Mouse (Mus musculus): Measurements from ENCODE around the gene Olfr787. TPM values are rescaled to one million over a fixed set of nuclear protein-coding genes. Genes with fewer than 3 reads are reported as not detected.

Olfr787 gene
- not detected in 2 replicates for total RNA-seq (2014; rRNA removed)
- polyA plus RNA-seq (2015; fragmentation: Nextera tagmentation; extraction: Ambion mirVana), result not detected in 2 replicates

DNA sequence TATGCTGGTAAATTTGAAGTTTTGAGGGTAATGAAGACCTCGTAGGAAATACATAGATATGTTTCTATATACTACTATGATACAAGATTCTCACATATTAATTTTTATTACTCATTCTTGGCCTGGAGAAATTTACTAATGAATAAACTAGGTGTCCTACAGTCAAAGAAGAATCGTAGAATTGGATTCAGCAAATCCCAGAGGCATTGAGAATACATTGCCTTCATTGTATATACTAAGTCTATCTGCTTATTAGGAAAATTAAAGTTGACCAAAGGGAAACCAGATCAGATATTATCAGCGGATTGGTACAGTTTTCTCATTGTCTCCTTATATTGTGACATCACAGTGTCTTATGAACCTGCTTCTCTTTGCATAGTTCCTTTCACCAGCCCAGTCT lies at the start of gene Olfr787:
TSS of gene Olfr787 (plus strand) at position 301 of the 400 bp plus-strand sequence.
- no peaks in the 10 kb centered on the region for H3K9me3 ChIP-seq (ENCODE audit: low read length)
- DNase-seq (ENCODE audit: low spot score), result no peak
- no peaks in the 10 kb centered on the region for H3K27me3 ChIP-seq (ENCODE audit: insufficient read depth, low read length)
- no peaks in the 10 kb centered on the region for H3K4me1 ChIP-seq (ENCODE audit: insufficient read depth, low read length)
- no peak within 1 kb of the TSS for H3K27ac ChIP-seq (ENCODE audit: low read depth, low read length)
- H3K36me3 ChIP-seq (ENCODE audit: insufficient read depth, low read length), result no peaks in the 10 kb centered on the region
- no peak for TF ChIP-seq CTCF (IDR thresholded peaks at IDR 0.05)
- WGBS, result 82% methylated on average over 3 of the region's 3 CpGs
- H3K4me3 ChIP-seq (ENCODE audit: low read depth, low read length), result no peak within 1 kb of the TSS
- no peak within 1 kb of the TSS for H3K9ac ChIP-seq (replicated peaks; ENCODE audit: low read length, poor library complexity, severe bottlenecking)
- no peak for ATAC-seq (ENCODE audit: low FRiP score)
- H3K4me2 ChIP-seq (ENCODE audit: low read depth, low read length, poor library complexity, severe bottlenecking), result no peak within 1 kb of the TSS

DNA sequence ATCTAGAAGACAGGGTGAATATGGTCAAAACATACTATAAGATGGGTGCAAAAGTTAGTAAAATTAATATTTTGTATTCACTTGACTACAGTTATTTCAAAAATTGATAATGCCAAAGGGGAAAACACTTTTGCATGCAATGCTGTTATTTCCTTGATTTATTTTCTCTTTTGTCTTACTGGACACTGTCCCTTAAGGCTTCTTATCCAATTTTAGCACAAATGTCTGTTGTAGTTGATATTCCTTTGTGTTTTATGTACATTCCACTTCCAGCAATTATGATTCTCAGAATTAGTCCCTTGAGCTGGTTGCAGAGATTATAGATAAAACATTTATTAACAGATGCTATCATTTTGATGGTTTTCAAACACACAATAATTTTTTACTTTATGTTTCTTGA lies 34.7 kb upstream of the Olfr787 start, which contains the start of gene Olfr786:
TSS of gene Olfr786 (plus strand) at position 301 of the 400 bp plus-strand sequence.
- no peak for DNase-seq (ENCODE audit: low spot score)
- Histone ChIP-seq H3K9me3 (ENCODE audit: low read length) (no peaks in the 10 kb centered on the region), H3K27ac (ENCODE audit: low read depth, low read length) (no peak within 1 kb of the TSS), H3K4me3 (ENCODE audit: low read depth, low read length) (no peak within 1 kb of the TSS), H3K4me2 (ENCODE audit: low read depth, low read length, poor library complexity, severe bottlenecking) (no peak within 1 kb of the TSS), H3K4me1 (ENCODE audit: insufficient read depth, low read length) (no peaks in the 10 kb centered on the region), H3K9ac (replicated peaks; ENCODE audit: low read length, poor library complexity, severe bottlenecking) (no peak within 1 kb of the TSS), H3K36me3 (ENCODE audit: insufficient read depth, low read length) (no peaks in the 10 kb centered on the region), H3K27me3 (ENCODE audit: insufficient read depth, low read length) (no peaks in the 10 kb centered on the region)
- no peak for TF ChIP-seq CTCF (IDR thresholded peaks at IDR 0.05)
- no peak for ATAC-seq (ENCODE audit: low FRiP score)

GRCm38 (mm10) chr10:129470698-129471097 lies 9.0 kb downstream of the Olfr787 start, which contains the start of gene Olfr788:
Gene Olfr788, plus strand, starts transcription at chr10:129470998.
- ATAC-seq (ENCODE audit: low FRiP score) (no peak), DNase-seq (ENCODE audit: low spot score) (no peak)
- no peaks in the 10 kb centered on the region for H3K4me1 ChIP-seq (ENCODE audit: insufficient read depth, low read length)
- no peaks in the 10 kb centered on the region for H3K9me3 ChIP-seq (ENCODE audit: low read length)
- H3K9ac ChIP-seq (replicated peaks; ENCODE audit: low read length, poor library complexity, severe bottlenecking), result no peak within 1 kb of the TSS
- H3K36me3 ChIP-seq (ENCODE audit: insufficient read depth, low read length), result no peaks in the 10 kb centered on the region
- no peaks in the 10 kb centered on the region for H3K27me3 ChIP-seq (ENCODE audit: insufficient read depth, low read length)
- no peak within 1 kb of the TSS for H3K4me2 ChIP-seq (ENCODE audit: low read depth, low read length, poor library complexity, severe bottlenecking)
- TF ChIP-seq CTCF (IDR thresholded peaks at IDR 0.05), result no peak
- no peak within 1 kb of the TSS for H3K4me3 ChIP-seq (ENCODE audit: low read depth, low read length)
- no peak within 1 kb of the TSS for H3K27ac ChIP-seq (ENCODE audit: low read depth, low read length)

GRCm38 (mm10) chr10:129473256-129473655 lies 11.6 kb downstream of the Olfr787 start:
- Histone ChIP-seq H3K27me3 (ENCODE audit: insufficient read depth, low read length) (no peaks in the 10 kb centered on the region), H3K9me3 (ENCODE audit: low read length) (no peaks in the 10 kb centered on the region), H3K36me3 (ENCODE audit: insufficient read depth, low read length) (no peaks in the 10 kb centered on the region), H3K4me2 (ENCODE audit: low read depth, low read length, poor library complexity, severe bottlenecking) (no peak overlapping the region), H3K4me1 (ENCODE audit: insufficient read depth, low read length) (no peaks in the 10 kb centered on the region), H3K27ac (ENCODE audit: low read depth, low read length) (no peak overlapping the region), H3K4me3 (ENCODE audit: low read depth, low read length) (no peak overlapping the region), H3K9ac (replicated peaks; ENCODE audit: low read length, poor library complexity, severe bottlenecking) (no peak overlapping the region)
- no peak for TF ChIP-seq CTCF (IDR thresholded peaks at IDR 0.05)
- ATAC-seq (ENCODE audit: low FRiP score), result no peak
- 32% methylated on average over 2 of the region's 2 CpGs for WGBS
- no peak for DNase-seq (ENCODE audit: low spot score)

DNA sequence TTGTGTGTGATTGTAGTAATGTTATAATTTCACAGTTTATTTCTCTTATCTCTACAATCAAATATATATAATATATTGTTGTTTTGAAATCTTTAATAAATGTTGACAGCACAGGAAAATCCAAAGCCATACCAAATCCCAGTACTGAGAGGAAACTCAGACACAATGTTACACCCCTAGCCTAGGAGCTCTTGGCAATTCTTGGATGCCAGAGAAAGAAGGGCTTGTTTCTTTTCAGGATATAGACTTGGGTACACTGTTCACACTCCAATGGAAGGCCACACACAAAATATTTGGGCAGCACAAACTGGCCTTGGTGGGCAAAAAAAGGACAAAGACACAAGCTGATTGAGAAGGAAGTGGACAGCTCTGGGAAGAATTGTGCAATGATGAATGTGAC lies 12.1 kb downstream of the Olfr787 start:
- Histone ChIP-seq H3K4me1 (ENCODE audit: insufficient read depth, low read length) (no peaks in the 10 kb centered on the region), H3K27me3 (ENCODE audit: insufficient read depth, low read length) (no peaks in the 10 kb centered on the region), H3K4me3 (ENCODE audit: low read depth, low read length) (no peak overlapping the region), H3K9me3 (ENCODE audit: low read length) (no peaks in the 10 kb centered on the region), H3K4me2 (ENCODE audit: low read depth, low read length, poor library complexity, severe bottlenecking) (no peak overlapping the region), H3K27ac (ENCODE audit: low read depth, low read length) (no peak overlapping the region), H3K36me3 (ENCODE audit: insufficient read depth, low read length) (no peaks in the 10 kb centered on the region), H3K9ac (replicated peaks; ENCODE audit: low read length, poor library complexity, severe bottlenecking) (no peak overlapping the region)
- DNase-seq (ENCODE audit: low spot score) (no peak), ATAC-seq (ENCODE audit: low FRiP score) (no peak)
- TF ChIP-seq CTCF (IDR thresholded peaks at IDR 0.05), result no peak

DNA sequence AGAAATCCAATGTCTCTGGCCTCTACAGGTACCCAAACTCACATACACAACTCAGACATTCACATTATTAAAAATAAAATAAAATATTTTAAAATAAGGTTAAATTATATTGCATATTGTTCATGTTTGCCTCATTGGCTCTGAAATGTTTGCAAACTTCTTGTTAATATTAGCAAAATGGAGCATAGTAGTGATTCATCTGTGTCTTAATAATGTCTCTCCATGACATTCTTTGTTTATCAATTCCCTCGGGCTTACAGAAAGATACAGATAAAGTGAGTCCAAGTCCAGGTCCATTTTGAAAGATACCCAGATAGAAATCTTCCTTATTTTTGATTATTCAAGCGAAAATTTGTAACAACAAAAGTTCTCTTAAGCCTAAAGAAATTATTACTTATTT lies 22.8 kb downstream of the Olfr787 start, which contains the start of gene Olfr789:
TSS of gene Olfr789 (plus strand) at position 301 of the 400 bp plus-strand sequence.
- Histone ChIP-seq H3K27ac (ENCODE audit: low read depth, low read length) (no peak within 1 kb of the TSS), H3K36me3 (ENCODE audit: insufficient read depth, low read length) (no peaks in the 10 kb centered on the region), H3K9me3 (ENCODE audit: low read length) (no peaks in the 10 kb centered on the region), H3K4me3 (ENCODE audit: low read depth, low read length) (no peak within 1 kb of the TSS), H3K4me1 (ENCODE audit: insufficient read depth, low read length) (no peaks in the 10 kb centered on the region), H3K4me2 (ENCODE audit: low read depth, low read length, poor library complexity, severe bottlenecking) (no peak within 1 kb of the TSS), H3K27me3 (ENCODE audit: insufficient read depth, low read length) (no peaks in the 10 kb centered on the region), H3K9ac (replicated peaks; ENCODE audit: low read length, poor library complexity, severe bottlenecking) (no peak within 1 kb of the TSS)
- DNase-seq (ENCODE audit: low spot score) (no peak), ATAC-seq (ENCODE audit: low FRiP score) (no peak)
- no peak for TF ChIP-seq CTCF (IDR thresholded peaks at IDR 0.05)
- 65% methylated on average over 2 of the region's 2 CpGs for WGBS

All from midbrain, postnatal 0 days (tissue).